Mouse (Mus musculus): Measurements from ENCODE around the gene Steap2.

DNA sequence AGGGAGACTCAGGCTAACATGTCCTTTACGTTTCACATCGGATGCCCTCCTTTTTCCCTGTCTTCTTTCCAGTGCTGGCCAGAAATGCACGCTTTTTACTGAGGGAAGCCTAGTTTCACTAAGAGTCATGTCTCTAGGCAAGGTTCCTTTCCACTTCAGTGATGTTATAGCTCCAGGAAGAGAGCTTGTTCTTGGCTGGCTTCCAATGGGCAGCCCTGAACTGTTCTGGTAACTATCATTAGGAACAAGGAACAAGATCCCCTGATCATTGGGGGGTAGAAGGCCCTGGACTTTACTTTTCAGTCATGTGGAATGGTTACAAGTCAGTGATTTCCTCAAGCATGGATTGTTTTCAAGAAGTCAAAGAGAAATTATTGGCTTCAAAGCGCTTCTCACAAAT lies 35.5 kb upstream of the Steap2 start:
- TF ChIP-seq EP300 (IDR thresholded peaks at IDR 0.05; ENCODE audit: low read depth): no peak
- no peak for TF ChIP-seq CTCF (IDR thresholded peaks at IDR 0.05; ENCODE audit: low read depth)
